Mouse (Mus musculus): Measurements from ENCODE around the gene Stx3.

Stx3 gene

GRCm38 (mm10) chr19:11807251-11807650, 12.0 kb downstream of the Stx3 start:
- DNase-seq, result no peak

- no peak for DNase-seq
These were observed 14.8 kb downstream of the Stx3 start for GRCm38 (mm10) chr19:11804423-11804822.

GRCm38 (mm10) chr19:11800531-11801315, 18.5 kb downstream of the Stx3 start:
- no peak for DNase-seq

GRCm38 (mm10) chr19:11794447-11794846, 24.8 kb downstream of the Stx3 start:
- DNase-seq, result no peak

GRCm38 (mm10) chr19:11793741-11794359, 25.4 kb downstream of the Stx3 start:
- no peak for DNase-seq

GRCm38 (mm10) chr19:11791825-11792224, 27.4 kb downstream of the Stx3 start:
- no peak for DNase-seq

- DNase-seq, result no peak
These were observed 30.3 kb downstream of the Stx3 start for GRCm38 (mm10) chr19:11788876-11789275.

- DNase-seq, result no peak
These were observed 31.4 kb downstream of the Stx3 start for GRCm38 (mm10) chr19:11787826-11788225.

- DNase-seq, result no peak
These were observed 33.6 kb downstream of the Stx3 start for GRCm38 (mm10) chr19:11785409-11786154.

GRCm38 (mm10) chr19:11777191-11777865, 41.9 kb downstream of the Stx3 start:
- peak; percentile 67 for DNase-seq

- peak; percentile 95 for DNase-seq
These were observed 48.9 kb downstream of the Stx3 start, which contains the start of gene Mrpl16 for GRCm38 (mm10) chr19:11770205-11770892. Mrpl16 (plus strand) TSS chr19:11770391.

- DNase-seq, result no peak
These were observed 49.8 kb downstream of the Stx3 start for GRCm38 (mm10) chr19:11769257-11769920.

- DNase-seq, result no peak
These were observed 51.0 kb downstream of the Stx3 start for GRCm38 (mm10) chr19:11768163-11768562.

GRCm38 (mm10) chr19:11766413-11766812, 52.8 kb downstream of the Stx3 start:
- DNase-seq, result no peak

GRCm38 (mm10) chr19:11765059-11765458, 54.1 kb downstream of the Stx3 start:
- no peak for DNase-seq

- DNase-seq, result no peak
These were observed 71.9 kb downstream of the Stx3 start, which contains the start of gene Gif for GRCm38 (mm10) chr19:11747298-11747697. Gif (plus strand) TSS chr19:11747554.

GRCm38 (mm10) chr19:11745680-11746079, 73.5 kb downstream of the Stx3 start:
- DNase-seq, result no peak

- DNase-seq, result no peak
These were observed 82.7 kb downstream of the Stx3 start for GRCm38 (mm10) chr19:11736455-11736854.

GRCm38 (mm10) chr19:11730278-11730677, 88.9 kb downstream of the Stx3 start:
- DNase-seq, result no peak

GRCm38 (mm10) chr19:11727304-11727703, 91.9 kb downstream of the Stx3 start:
- no peak for DNase-seq

- no peak for DNase-seq
These were observed 93.3 kb downstream of the Stx3 start for GRCm38 (mm10) chr19:11725915-11726314.
